Mouse (Mus musculus) G1E (cell line): ENCODE measurements around the gene Tcp1. TPM values are rescaled to one million over a fixed set of nuclear protein-coding genes. Genes with fewer than 3 reads are reported as not detected.
"Not testable (repeated sequence)": the region's sequence is repeated elsewhere in the genome, so short reads cannot be mapped to it uniquely, and the experiment has no call there.

Source experiments
- ATAC-seq: 2 replicates; pipeline ENCODE4 v1.8.0; 2016; ENCODE audit warnings: mild to moderate bottlenecking; ENCODE audit not compliant: insufficient number of reproducible peaks, poor library complexity, low FRiP score, severe bottlenecking; ENCODE audit errors: extremely low read depth
- DNase-seq: peaks from one replicate; pipeline ENCODE4 v3.0.0; 2012; ENCODE audit warnings: low spot score
- H3K27me3 ChIP-seq: 2 replicates; pipeline ENCODE4 v1.6.1; 2012; ENCODE audit warnings: mild to moderate bottlenecking, low read length, inconsistent platforms; ENCODE audit not compliant: insufficient read depth
- H3K36me3 ChIP-seq: replicated peaks from 2 replicates; pipeline ENCODE3; 2012; ENCODE audit warnings: mild to moderate bottlenecking, inconsistent platforms
- H3K4me1 ChIP-seq: 2 replicates; pipeline ENCODE4 v1.6.1; 2012; ENCODE audit warnings: low read depth, low read length, inconsistent platforms, mixed read lengths; ENCODE audit not compliant: insufficient read depth
- H3K4me3 ChIP-seq: 2 replicates; pipeline ENCODE4 v1.5.1; 2012; ENCODE audit warnings: low read depth, mild to moderate bottlenecking, inconsistent platforms, low read length, moderate library complexity, mixed read lengths
- H3K9me3 ChIP-seq: replicated peaks from 2 replicates; pipeline ENCODE4 v1.6.1; 2012; ENCODE audit warnings: inconsistent platforms
- CTCF ChIP-seq: IDR thresholded peaks from 2 replicates; pipeline ENCODE4 v1.5.1; 2012; ENCODE audit warnings: low read depth, low read length, inconsistent platforms, mixed read lengths
- GATA1 ChIP-seq: IDR thresholded peaks from 2 replicates; pipeline ENCODE4 v1.6.1; 2012; ENCODE audit warnings: borderline replicate concordance, low read length, inconsistent platforms, mixed read lengths
- GATA2 ChIP-seq: IDR thresholded peaks from 2 replicates; pipeline ENCODE4 v1.6.1; 2012; ENCODE audit warnings: low read depth, low read length, inconsistent platforms, borderline replicate concordance
- POLR2AphosphoS5 ChIP-seq: IDR thresholded peaks from 2 replicates; pipeline ENCODE4 v1.6.1; 2012; ENCODE audit warnings: low read depth, low read length, inconsistent platforms; ENCODE audit not compliant: insufficient replicate concordance
- TAL1 ChIP-seq: conservative IDR thresholded peaks from 2 replicates; pipeline ENCODE4 v1.6.1; 2012; ENCODE audit warnings: low read depth, low read length, inconsistent platforms, mixed read lengths
- polyA plus RNA-seq: library from polyadenylated mRNA; stranded (reverse); fragments of >175 nt; gene quantifications from 2 replicates; pipeline ENCODE4 v1.2.3, GENCODE M21; 2012
- total RNA-seq, 2 experiments: library from RNA; stranded (forward) in 1 of 2; stranded (reverse) in 1 of 2; fragments of 200-1000 nt in 1 of 2; fragments of >200 nt in 1 of 2; fragmentation: Nextera tagmentation in 1 of 2; gene quantifications; 2 replicates each; pipeline ENCODE4 v1.2.3; 2014 to 2017

The Tcp1 gene
- total and polyA plus RNA-seq, 3 experiments = 56.3 to 1,033 (median 429) TPM

- no peak overlapping the region for H3K4me3 ChIP-seq
- H3K27me3 ChIP-seq = peaks cover 3% of the 10 kb centered on the region; the same call in 1 of the 2 replicates
- DNase-seq (no peak), ATAC-seq (no peak)
- peaks cover 6% of the 10 kb centered on the region for H3K4me1 ChIP-seq
- TF ChIP-seq CTCF (no peak), POLR2AphosphoS5 (no peak), TAL1 (no peak), GATA1 (no peak), GATA2 (no peak)
- H3K9me3 ChIP-seq = no peaks in the 10 kb centered on the region
- H3K36me3 ChIP-seq = no peaks in the 10 kb centered on the region
Observed at GRCm38 (mm10) chr17:12935719-12936118, 20.2 kb downstream of the Tcp1 start.

- Histone ChIP-seq H3K4me3 (no peak overlapping the region), H3K4me1 (peaks cover 6% of the 10 kb centered on the region), H3K9me3 (no peaks in the 10 kb centered on the region), H3K36me3 (peaks cover 8% of the 10 kb centered on the region), H3K27me3 (peaks cover 3% of the 10 kb centered on the region; the same call in 1 of the 2 replicates)
- TF ChIP-seq TAL1 (no peak), GATA2 (no peak), POLR2AphosphoS5 (no peak), CTCF (no peak), GATA1 (no peak)
- no peak for DNase-seq
- no peak for ATAC-seq
Observed at GRCm38 (mm10) chr17:12937412-12937970, 22.0 kb downstream of the Tcp1 start.

- ATAC-seq = no peak
- Histone ChIP-seq H3K9me3 (no peaks in the 10 kb centered on the region), H3K36me3 (peaks cover 14% of the 10 kb centered on the region), H3K4me1 (peaks cover 6% of the 10 kb centered on the region), H3K27me3 (peaks cover 3% of the 10 kb centered on the region; the same call in 1 of the 2 replicates), H3K4me3 (no peak overlapping the region)
- TF ChIP-seq CTCF (no peak), TAL1 (no peak), GATA1 (no peak), GATA2 (no peak)
- DNase-seq = no peak
Observed at GRCm38 (mm10) chr17:12938077-12938476, 22.6 kb downstream of the Tcp1 start.

- H3K9me3 ChIP-seq, H3K4me3 ChIP-seq, H3K4me1 ChIP-seq, ATAC-seq, DNase-seq, H3K27me3 ChIP-seq: not testable (repeated sequence)
- H3K36me3 ChIP-seq = peaks cover 27% of the 10 kb centered on the region
Observed at GRCm38 (mm10) chr17:12939377-12940148, 24.1 kb downstream of the Tcp1 start.

GRCm38 (mm10) chr17:12940151-12940805, 24.8 kb downstream of the Tcp1 start, which contains the start of gene Acat3:
Gene Acat3 (minus strand): TSS chr17:12940600.
- no peak for TF ChIP-seq GATA2
- no peak for ATAC-seq
- Histone ChIP-seq H3K27me3 (peaks cover 3% of the 10 kb centered on the region; the same call in 1 of the 2 replicates), H3K36me3 (peaks cover 34% of the 10 kb centered on the region), H3K9me3 (no peaks in the 10 kb centered on the region), H3K4me1 (peaks cover 6% of the 10 kb centered on the region), H3K4me3 (no peak within 1 kb of the TSS; the same call in 1 of the 2 replicates)
- no peak for DNase-seq

GRCm38 (mm10) chr17:12941543-12942260, 26.2 kb downstream of the Tcp1 start:
- Histone ChIP-seq H3K4me3 (no peak overlapping the region), H3K27me3 (peaks cover 3% of the 10 kb centered on the region; the same call in 1 of the 2 replicates), H3K4me1 (peaks cover 6% of the 10 kb centered on the region), H3K36me3 (peaks cover 47% of the 10 kb centered on the region), H3K9me3 (no peaks in the 10 kb centered on the region)
- ATAC-seq = no peak
- no peak for DNase-seq
- no peak for TF ChIP-seq TAL1
- no peak for TF ChIP-seq CTCF
- TF ChIP-seq GATA1 = no peak
- TF ChIP-seq POLR2AphosphoS5 = no peak
- TF ChIP-seq GATA2 = no peak
